Mouse (Mus musculus) hindbrain, postnatal 0 days (tissue): ENCODE data around the gene Cdk19. TPM values are rescaled to one million over a fixed set of nuclear protein-coding genes. Genes with fewer than 3 reads are reported as not detected.
"Not testable (repeated sequence)": the region's sequence is repeated elsewhere in the genome, so short reads cannot be mapped to it uniquely, and the experiment has no call there.

ENCODE experiments used
- ATAC-seq: fragments of 200-750 bp; cut with Nextera tagmentation; 2 replicates; pipeline ENCODE4 v1.8.0; 2017; ENCODE audit warnings: mild to moderate bottlenecking, moderate TSS enrichment, moderate library complexity
- DNase-seq: peaks from one replicate; pipeline ENCODE4 v3.0.0-alpha.2; 2015; ENCODE audit warnings: low spot score
- H3K27ac ChIP-seq: fragments of 300-500 bp; sonication (generic); 2 replicates; pipeline ENCODE4 v1.5.1; 2014; ENCODE audit warnings: mild to moderate bottlenecking
- H3K27me3 ChIP-seq: fragments of 300-500 bp; sonication (generic); 2 replicates; pipeline ENCODE4 v1.6.1; 2014; ENCODE audit warnings: low read length, mixed read lengths; ENCODE audit not compliant: insufficient read depth
- H3K36me3 ChIP-seq: fragments of 300-500 bp; sonication (generic); 2 replicates; pipeline ENCODE4 v1.6.1; 2014; ENCODE audit warnings: low read length, mixed read lengths; ENCODE audit not compliant: insufficient read depth
- H3K4me1 ChIP-seq: fragments of 300-500 bp; sonication (generic); 2 replicates; pipeline ENCODE4 v1.6.1; 2014; ENCODE audit warnings: antibody characterized with exemption, low read length, mixed read lengths; ENCODE audit not compliant: insufficient read depth
- H3K4me2 ChIP-seq: fragments of 300-500 bp; sonication (generic); 2 replicates; pipeline ENCODE4 v1.6.1; 2014; ENCODE audit warnings: low read depth, mild to moderate bottlenecking, low read length, moderate library complexity, mixed read lengths
- H3K4me3 ChIP-seq: fragments of 300-500 bp; sonication (generic); 2 replicates; pipeline ENCODE4 v1.5.1; 2014; ENCODE audit warnings: low read length
- H3K9ac ChIP-seq: fragments of 300-500 bp; sonication (generic); replicated peaks from 2 replicates; pipeline ENCODE4 v1.6.1; 2014; ENCODE audit warnings: mild to moderate bottlenecking, low read length, moderate library complexity, mixed read lengths
- H3K9me3 ChIP-seq: fragments of 300-500 bp; sonication (generic); 2 replicates; pipeline ENCODE4 v1.6.1; 2016; ENCODE audit warnings: low read length, mixed read lengths
- CTCF ChIP-seq: IDR thresholded peaks from 2 replicates; pipeline ENCODE4 v1.5.1; 2016; ENCODE audit warnings: antibody characterized with exemption, control low read depth, low read depth
- WGBS: fragments of 180-500 bp; shearing (Covaris S2); extraction: QIAGEN DNeasy Blood & Tissue Kit; methylation state at CpG from one replicate; pipeline ENCODE4 v1.1.7; 2014; 5-methylcytosine and 5-hydroxymethylcytosine counted together
- polyA plus RNA-seq: library from polyadenylated mRNA; unstranded; fragments of >200 nt; fragmentation: Nextera tagmentation; extraction: Ambion mirVana; gene quantifications from 2 replicates; pipeline ENCODE4 v1.2.1, GENCODE M21; 2015
- total RNA-seq: library from RNA; depleted of rRNA; stranded (reverse); fragments of >200 nt; gene quantifications from 2 replicates; pipeline ENCODE4 v1.2.3, GENCODE M21; 2014; rRNA removed

Cdk19 gene
- total and polyA plus RNA-seq, 2 experiments from 2014 or later = 7.1 to 19.6 TPM

- Histone ChIP-seq H3K9me3 (no peaks in the 10 kb centered on the region), H3K4me1 (no peaks in the 10 kb centered on the region), H3K36me3 (no peaks in the 10 kb centered on the region), H3K27ac (no peak overlapping the region), H3K9ac (no peak overlapping the region), H3K4me2 (no peak overlapping the region), H3K27me3 (no peaks in the 10 kb centered on the region), H3K4me3 (no peak overlapping the region)
- DNase-seq (peak; percentile 69), ATAC-seq (no peak)
- TF ChIP-seq CTCF = peak; percentile 78
- 60% methylated on average over 6 of the region's 6 CpGs for WGBS
Observed at GRCm38 (mm10) chr10:40529617-40530016, 190.3 kb downstream of the Cdk19 start.

- DNase-seq (peak; percentile 33), ATAC-seq (no peak)
- no peak overlapping the region for H3K4me3 ChIP-seq
- no peaks in the 10 kb centered on the region for H3K9me3 ChIP-seq
- H3K36me3 ChIP-seq = no peaks in the 10 kb centered on the region
- no peaks in the 10 kb centered on the region for H3K4me1 ChIP-seq
- no peak for TF ChIP-seq CTCF
- no peak overlapping the region for H3K27ac ChIP-seq
- H3K27me3 ChIP-seq = no peaks in the 10 kb centered on the region
- WGBS = 38% methylated on average over 3 of the region's 3 CpGs
- no peak overlapping the region for H3K9ac ChIP-seq
- no peak overlapping the region for H3K4me2 ChIP-seq
Observed at GRCm38 (mm10) chr10:40530661-40531060, 191.3 kb downstream of the Cdk19 start.

- WGBS = 95% methylated on average over 4 of the region's 4 CpGs
- DNase-seq, H3K36me3 ChIP-seq, ATAC-seq, H3K9me3 ChIP-seq, H3K27ac ChIP-seq, H3K4me1 ChIP-seq, H3K27me3 ChIP-seq, H3K4me3 ChIP-seq, H3K4me2 ChIP-seq, H3K9ac ChIP-seq: not testable (repeated sequence)
Observed at GRCm38 (mm10) chr10:40532586-40532985, 193.2 kb downstream of the Cdk19 start.

Other genes starting within 250 kb of the Cdk19 start
- 3.9 and 4.1 TPM in 2 replicates for gene Slc16a10, start 197.3 kb upstream of the Cdk19 start, total RNA-seq
- gene Slc16a10, start 197.3 kb upstream of the Cdk19 start, polyA plus RNA-seq = 3.4 and 3.6 TPM in 2 replicates
- gene Rpf2, start 92.5 kb upstream of the Cdk19 start, total RNA-seq = 15.9 and 21.4 TPM in 2 replicates
- gene Rpf2, start 92.5 kb upstream of the Cdk19 start, polyA plus RNA-seq = 51.9 and 52.1 TPM in 2 replicates
- gene Gtf3c6, start 81.5 kb upstream of the Cdk19 start, total RNA-seq = 24.6 and 26.8 TPM in 2 replicates
- 59.4 and 64.6 TPM in 2 replicates for gene Gtf3c6, start 81.5 kb upstream of the Cdk19 start, polyA plus RNA-seq
- gene Amd1, start 37.4 kb upstream of the Cdk19 start, total RNA-seq = 47.6 and 57.5 TPM in 2 replicates
- 30.6 and 35.1 TPM in 2 replicates for gene Amd1, start 37.4 kb upstream of the Cdk19 start, polyA plus RNA-seq
- gene Slc22a16, start 230.8 kb downstream of the Cdk19 start, total RNA-seq = not detected in 2 replicates
- gene Slc22a16, start 230.8 kb downstream of the Cdk19 start, polyA plus RNA-seq = not detected in 2 replicates